Mouse (Mus musculus) E14TG2a.4 (cell line): ENCODE results near the gene Zbtb20.

ENCODE experiments used
- CTCF ChIP-seq: conservative IDR thresholded peaks from 2 replicates; pipeline ENCODE4 v1.5.1; 2014; ENCODE audit warnings: low read length
- NANOG ChIP-seq: IDR thresholded peaks from 2 replicates; pipeline ENCODE4 v1.6.1; 2014; ENCODE audit warnings: borderline replicate concordance, low read length, mixed read lengths
- POU5F1 ChIP-seq: IDR thresholded peaks from 2 replicates; pipeline ENCODE4 v1.6.1; 2014; ENCODE audit warnings: low read length, borderline replicate concordance

DNA sequence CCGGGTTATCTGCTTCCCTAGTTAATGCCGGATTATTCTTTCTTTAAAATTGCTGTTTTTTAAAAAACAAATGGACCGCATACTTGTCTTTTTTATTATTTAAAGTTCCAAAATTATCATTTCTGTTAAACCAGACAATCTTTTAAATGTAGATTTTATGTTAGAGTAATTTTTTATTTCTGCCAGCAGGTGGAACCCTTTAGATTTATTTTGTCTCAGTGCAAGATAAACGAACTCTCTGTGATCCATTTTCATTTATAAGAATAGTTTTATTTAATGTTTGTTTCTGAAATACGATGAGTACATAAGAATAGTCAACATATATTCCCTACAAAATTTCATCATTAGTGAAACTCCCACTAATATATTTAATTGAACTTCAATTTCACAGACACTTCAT, 39.7 kb upstream of the Zbtb20 start:
- no peak for TF ChIP-seq CTCF
- no peak for TF ChIP-seq NANOG
- TF ChIP-seq POU5F1 = no peak
